Mouse (Mus musculus) cerebellum, adult (tissue): Measurements from ENCODE around the gene Eif2b4.
A peak's percentile ranks its signal among the peaks of the same experiment; 100 is the strongest.

Experiments
- ATAC-seq: cut with Nextera tagmentation; 2 replicates; pipeline ENCODE4 v1.9.2; 2017; ENCODE audit warnings: mild to moderate bottlenecking, moderate library complexity, mixed read lengths; ENCODE audit not compliant: insufficient number of reproducible peaks, low FRiP score, low TSS enrichment

The Eif2b4 gene

GRCm38 (mm10) chr5:31200327-31200768 lies 7.1 kb upstream of the Eif2b4 start:
- no peak for ATAC-seq

GRCm38 (mm10) chr5:31199893-31200292 lies 6.7 kb upstream of the Eif2b4 start:
- no peak for ATAC-seq

GRCm38 (mm10) chr5:31199321-31199892 lies 6.2 kb upstream of the Eif2b4 start:
- no peak for ATAC-seq

DNA sequence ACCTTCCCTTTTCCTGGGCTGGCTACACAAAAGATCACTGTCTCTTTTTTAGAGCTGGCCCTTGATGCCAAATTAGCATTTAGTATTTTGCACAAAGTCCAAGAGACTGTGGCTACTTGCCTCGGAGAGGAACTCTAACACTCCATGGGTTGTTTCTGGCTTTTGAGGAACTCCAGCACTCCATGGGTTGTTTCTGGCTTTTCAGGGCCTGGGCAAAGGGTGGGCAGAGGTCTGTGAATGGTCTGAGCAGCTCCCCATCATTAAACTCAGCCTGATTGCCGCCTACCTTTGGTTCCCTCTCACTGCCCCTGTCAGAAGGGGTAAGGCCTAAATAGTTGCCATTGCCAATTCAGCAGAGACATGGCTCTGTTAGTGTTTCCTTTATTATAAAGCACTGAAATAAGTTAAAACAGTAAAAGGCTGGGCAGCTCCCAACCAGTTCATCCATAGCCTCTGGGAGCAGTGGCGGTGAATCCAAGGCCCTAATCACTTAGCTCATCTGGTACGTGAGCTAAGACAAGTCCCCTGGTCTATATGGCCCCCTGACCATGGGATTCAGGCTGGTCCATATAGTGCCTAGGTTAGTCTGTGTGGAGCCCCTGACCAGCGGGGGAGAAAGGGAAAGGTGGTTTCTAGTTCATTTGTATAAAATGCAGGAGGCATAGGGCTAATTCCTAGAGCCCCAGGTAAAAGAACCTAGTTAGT lies 5.5 kb upstream of the Eif2b4 start:
- no peak for ATAC-seq

DNA sequence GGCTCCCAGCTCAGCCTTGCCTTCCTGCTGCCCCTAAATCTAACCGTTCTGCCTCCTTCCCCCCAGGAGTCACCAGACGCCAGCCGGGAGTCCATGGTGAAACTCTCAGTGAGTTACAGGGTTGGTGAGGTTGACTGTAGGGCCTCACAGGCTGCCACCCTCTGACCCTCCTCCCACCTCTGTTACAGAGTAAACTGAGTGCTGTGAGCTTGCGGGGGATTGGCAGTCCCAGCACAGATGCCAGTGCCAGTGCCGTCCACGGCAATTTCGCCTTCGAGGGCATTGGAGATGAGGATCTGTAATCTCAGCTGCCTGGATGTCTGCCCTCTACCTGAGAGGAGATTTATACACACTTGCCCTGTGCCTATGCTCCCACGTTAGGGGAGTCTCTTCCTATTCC lies 4.9 kb upstream of the Eif2b4 start:
- ATAC-seq = no peak

- ATAC-seq = no peak
These were observed 3.8 kb upstream of the Eif2b4 start for GRCm38 (mm10) chr5:31197072-31197471.

DNA sequence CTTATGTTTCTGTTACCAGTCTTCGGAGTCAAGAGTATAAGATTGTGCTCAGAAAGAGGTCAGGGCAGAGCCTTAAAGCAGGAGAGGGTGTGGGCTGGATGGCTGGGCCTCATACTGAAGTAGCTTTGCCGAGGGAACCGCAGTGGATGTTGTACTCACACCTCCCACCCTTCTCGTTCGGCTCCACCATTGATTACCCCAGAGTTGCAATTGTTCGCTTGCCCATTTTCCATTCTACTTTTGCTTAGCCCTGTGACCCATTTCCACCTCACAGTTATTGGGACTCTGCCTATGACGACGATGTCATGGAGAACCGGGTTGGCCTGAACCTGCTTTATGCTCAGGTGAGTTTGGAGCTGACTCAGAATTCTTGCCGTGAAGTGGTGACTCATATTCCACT lies 3.0 kb upstream of the Eif2b4 start:
- ATAC-seq = no peak

GRCm38 (mm10) chr5:31195671-31196070 lies 2.4 kb upstream of the Eif2b4 start:
- no peak for ATAC-seq

- ATAC-seq = no peak
These were observed 1.6 kb upstream of the Eif2b4 start for GRCm38 (mm10) chr5:31194486-31195485.

DNA sequence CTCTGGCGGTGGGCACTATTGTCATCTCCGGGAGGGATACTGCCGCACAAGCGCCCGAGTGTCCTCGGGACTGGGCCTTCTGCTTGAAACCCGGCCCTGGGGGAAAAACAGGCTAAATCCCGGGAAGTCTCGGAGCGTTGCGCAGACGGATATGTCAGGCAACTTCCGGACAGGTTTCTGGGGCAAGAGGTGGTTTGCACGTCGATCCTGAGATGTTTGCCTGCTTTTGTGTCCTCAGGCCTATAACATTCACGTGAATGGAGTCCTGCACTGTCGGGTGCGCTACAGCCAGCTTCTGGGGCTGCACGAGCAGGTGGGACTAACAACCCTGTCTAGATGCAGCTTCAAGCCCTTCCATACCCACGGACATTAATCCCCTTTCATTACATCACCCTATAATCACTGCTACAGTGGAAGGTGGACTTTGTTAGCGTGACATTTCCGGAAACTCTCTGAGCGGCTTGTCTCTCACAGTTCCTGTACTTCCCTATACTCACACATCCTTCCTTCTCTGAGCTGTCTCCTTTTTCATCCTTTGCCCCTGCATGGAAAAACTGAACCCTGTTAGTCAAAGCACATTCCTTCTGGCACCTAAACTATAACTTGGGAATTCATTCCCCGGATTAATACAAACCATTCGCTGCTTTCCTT lies 526 bp upstream of the Eif2b4 start:
- ATAC-seq = 0 out of 2 replicates have a peak, but pooled peaks have one; percentile 3

GRCm38 (mm10) chr5:31192045-31192938 lies 938 bp downstream of the Eif2b4 start:
- ATAC-seq = 0 out of 2 replicates have a peak, but pooled peaks have one; percentile 3

DNA sequence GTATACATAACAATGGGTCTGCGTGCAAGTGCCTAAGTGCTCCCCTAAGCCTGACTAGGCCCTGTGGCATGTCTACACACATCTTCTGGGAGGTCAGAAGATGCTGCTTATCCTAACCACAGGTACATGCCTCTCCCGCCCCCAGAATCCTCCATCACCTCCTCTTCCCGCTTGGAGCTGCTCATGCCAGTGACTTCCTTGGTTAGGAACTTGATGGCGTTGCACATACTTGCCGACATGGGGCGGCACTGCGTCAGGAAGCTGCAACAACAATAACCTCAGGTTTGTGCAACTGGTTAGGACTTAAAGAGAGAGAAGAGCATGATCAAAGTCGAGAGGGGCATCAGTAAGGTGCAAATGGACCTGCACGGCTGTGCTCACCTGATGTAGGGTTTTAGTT lies 3.0 kb downstream of the Eif2b4 start:
- no peak for ATAC-seq

DNA sequence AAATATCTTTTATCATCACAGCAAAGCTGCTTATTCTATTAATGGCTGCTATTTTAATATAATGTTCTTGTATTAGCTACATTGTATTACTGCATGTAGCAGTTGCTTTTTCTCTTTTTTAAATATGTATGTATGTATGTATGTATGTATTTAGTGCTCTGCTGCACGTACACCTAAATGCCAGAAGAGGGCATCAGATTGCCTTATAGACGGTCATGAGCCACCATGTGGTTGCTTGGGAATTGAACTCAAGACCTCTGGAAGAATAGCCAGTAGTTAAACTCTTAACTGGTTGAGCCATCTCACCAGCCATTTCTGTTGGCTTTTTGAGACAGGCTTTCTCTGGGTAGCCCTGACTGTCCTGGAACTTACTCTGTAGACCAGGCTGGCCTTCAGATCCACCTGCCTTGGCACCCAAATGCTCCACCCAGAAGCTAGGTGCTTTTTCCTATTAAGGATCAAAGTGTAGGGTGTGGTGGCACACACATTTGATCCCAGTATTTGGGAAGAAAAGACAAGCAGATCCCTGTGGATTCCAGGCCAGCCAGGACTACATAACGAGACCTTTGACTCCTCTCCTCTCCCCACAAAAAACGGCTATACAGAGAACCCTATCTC lies 4.9 kb downstream of the Eif2b4 start:
- ATAC-seq = no peak

DNA sequence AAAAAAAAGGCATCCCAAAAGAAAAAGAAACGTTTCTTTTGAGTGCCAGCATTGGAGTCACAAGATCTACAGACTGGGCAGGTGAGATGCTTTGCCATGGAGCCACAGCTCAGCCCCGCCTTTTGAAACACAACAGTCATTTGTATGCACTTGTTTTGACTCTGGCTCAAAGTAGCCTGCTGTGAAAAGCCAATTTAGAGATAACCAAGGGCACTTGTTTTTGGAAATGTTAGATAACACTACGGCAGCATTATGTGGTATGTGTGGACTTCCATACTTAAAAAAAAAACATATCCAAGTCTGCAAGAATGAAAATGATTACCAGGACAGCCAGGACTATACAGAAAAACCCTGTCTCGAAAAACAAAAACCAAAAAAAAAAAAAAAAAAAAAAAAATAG lies 9.6 kb downstream of the Eif2b4 start:
- no peak for ATAC-seq

DNA sequence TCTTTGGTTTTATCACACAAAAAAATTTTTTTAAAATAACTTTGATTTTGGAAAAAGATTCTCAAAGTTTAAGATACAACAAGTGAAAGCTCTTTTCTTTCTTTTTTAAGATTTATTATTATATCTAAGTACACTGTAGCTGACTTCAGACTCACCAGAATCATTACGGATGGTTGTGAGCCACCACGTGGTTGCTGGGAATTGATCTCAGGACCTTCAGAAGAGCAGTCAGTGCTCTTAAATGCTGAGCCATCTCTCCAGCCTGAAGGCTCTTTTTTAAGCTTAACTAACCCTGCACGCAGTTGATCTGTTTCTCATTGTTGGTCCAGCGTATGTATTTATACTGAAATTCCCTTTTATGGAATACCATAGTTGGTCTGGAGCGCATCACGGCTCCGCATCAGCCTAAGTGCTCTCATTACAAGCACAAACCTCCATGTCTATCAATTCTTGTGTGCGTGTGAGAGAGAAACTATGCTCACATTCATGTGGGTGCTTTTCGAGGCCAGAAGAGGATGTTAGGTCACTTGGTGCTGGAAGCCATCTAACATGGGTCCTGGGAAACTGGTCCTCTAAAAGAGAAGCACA lies 12.0 kb downstream of the Eif2b4 start:
- no peak for ATAC-seq

DNA sequence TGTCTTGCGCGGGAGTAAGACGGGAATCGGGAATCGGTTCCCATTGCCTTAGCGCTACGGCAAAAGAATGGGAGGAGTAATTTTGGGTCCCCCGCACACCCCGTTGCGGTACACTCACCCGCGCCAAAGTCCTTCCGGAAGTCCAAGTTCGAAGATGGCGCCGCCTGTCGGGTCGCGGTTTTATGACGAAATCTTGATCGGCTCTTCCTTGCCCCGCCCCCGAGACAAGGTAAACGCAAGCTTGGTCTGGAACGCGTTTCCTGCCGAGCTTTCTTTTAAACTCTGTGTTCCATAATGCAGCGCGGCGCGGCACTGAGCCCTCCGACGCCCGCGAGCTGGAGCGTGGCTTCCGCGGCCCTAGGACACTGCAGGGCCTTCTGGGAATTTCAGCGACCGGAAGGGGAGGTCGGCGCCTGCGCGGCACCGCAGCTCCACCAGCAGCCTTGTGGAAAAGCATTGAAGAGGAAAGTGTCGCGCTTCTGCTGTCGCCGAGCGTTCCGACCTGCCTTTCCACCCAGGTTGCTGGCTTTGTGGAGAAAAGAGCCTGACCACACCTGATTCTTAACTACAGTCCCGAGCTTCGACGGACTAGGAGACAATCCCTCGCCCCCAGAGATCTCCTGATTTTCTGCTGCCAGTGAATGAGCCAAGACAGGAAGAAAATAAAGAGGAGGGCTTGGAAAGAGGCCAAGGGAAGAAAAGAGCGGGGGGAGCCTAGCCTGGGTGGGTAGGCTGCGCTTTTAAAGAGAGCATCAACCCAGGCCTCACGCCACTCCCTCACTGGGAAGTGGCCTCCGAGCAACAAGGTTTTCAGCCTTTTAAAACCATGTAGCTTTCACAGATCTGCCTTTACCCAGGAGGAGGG lies 13.2 kb downstream of the Eif2b4 start, which contains the start of the genes Gm29609 and Gtf3c2:
Gm29609 (minus strand) TSS at position 146 of the 865 bp plus-strand sequence.
Gtf3c2 (minus strand) TSS at position 379 of the 865 bp plus-strand sequence.
- peak; percentile 98 for ATAC-seq

DNA sequence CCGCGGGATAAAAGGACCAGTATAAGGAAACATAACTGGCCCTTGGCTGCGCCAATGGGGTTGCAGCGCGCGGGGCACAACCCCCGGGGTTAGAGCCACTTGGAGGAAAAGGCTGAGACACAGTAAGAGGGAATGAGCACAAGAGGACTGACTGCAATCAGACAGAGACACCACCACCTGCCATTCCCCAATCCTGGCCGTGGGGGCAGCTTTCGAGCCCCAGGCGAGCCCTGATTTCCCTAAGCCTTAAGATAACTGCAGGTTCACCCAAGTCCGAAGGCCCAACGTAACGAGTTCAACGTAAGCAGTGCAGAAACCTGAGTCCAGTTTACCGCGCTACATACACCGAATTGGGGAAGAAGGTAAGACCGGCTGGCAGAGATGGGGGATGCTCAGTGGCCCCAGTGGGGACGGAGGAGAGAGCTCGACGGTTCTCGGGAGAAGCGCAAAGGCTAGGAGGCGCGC lies 13.9 kb downstream of the Eif2b4 start:
- ATAC-seq = peak; percentile 8
